Mouse (Mus musculus) thymus, postnatal 0 days (tissue): ENCODE data around the gene Nfkb2. TPM values are rescaled to one million over a fixed set of nuclear protein-coding genes. Genes with fewer than 3 reads are reported as not detected.

ENCODE experiments used
- DNase-seq: peaks from one replicate; pipeline ENCODE4 v3.0.0-alpha.2; 2015; ENCODE audit warnings: low spot score
- microRNA counts: library from miRNA; unstranded; fragments of <30 nt; microRNA quantifications from one replicate; lab custom pipeline; 2015
- microRNA-seq: library from miRNA; unstranded; fragments of <30 nt; microRNA quantifications from one replicate; pipeline ENCODE4, GENCODE M21; 2016; ENCODE audit warnings: borderline number of aligned reads
- polyA plus RNA-seq: library from polyadenylated mRNA; unstranded; fragments of >200 nt; fragmentation: Nextera tagmentation; extraction: Ambion mirVana; gene quantifications from 2 replicates; pipeline ENCODE4 v1.2.1, GENCODE M21; 2015

Nfkb2 gene
- polyA plus RNA-seq, 1 experiment from 2014 or later: 29.1 TPM

DNA sequence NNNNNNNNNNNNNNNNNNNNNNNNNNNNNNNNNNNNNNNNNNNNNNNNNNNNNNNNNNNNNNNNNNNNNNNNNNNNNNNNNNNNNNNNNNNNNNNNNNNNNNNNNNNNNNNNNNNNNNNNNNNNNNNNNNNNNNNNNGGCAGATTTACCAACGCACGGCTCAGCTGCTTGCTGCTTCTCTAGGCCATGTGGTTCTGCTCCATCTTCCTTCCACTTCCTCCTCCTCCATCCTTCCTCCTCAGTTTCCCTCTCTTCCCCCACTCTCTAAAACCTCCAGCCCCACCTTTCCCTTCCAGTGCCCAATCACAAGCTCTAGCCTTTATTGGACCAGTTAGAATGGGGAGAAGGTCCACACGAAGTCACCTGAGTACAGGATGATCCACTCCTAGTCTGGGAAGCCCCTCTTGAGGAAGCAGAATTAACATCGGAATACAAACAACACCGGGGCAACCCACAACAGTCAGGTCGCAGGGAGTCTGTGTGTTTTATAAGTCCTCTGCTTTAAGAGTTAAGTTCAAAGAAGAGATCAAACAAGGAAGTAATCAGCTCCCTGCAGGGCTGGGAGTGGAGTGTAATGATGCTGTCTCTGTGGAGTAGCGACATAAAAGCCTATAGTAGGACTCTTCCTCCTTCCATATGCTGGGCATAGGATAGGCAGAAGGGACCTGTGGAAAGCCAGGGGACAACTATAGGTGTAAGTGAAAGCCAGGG lies 40.7 kb downstream of the Nfkb2 start:
- no peak for DNase-seq

DNA sequence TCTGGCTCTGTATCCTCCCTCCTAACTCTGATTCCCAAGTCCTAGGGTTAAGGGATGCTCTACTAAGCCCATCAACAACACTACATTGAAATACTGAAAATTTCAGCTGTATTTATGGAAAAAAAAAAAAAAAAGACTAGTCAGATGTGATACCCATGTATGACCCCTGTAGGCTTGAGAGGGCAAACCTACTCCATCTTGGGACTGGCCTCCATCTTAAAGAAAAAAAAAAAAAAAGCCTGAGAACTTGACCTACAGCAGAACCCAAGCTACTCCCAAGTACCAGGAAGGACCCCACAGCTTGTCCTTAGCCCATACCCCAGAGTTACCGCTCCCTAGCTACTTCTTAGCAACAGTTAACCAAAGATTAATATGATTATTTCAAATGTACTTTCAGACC lies 43.0 kb downstream of the Nfkb2 start:
- no peak for DNase-seq

DNA sequence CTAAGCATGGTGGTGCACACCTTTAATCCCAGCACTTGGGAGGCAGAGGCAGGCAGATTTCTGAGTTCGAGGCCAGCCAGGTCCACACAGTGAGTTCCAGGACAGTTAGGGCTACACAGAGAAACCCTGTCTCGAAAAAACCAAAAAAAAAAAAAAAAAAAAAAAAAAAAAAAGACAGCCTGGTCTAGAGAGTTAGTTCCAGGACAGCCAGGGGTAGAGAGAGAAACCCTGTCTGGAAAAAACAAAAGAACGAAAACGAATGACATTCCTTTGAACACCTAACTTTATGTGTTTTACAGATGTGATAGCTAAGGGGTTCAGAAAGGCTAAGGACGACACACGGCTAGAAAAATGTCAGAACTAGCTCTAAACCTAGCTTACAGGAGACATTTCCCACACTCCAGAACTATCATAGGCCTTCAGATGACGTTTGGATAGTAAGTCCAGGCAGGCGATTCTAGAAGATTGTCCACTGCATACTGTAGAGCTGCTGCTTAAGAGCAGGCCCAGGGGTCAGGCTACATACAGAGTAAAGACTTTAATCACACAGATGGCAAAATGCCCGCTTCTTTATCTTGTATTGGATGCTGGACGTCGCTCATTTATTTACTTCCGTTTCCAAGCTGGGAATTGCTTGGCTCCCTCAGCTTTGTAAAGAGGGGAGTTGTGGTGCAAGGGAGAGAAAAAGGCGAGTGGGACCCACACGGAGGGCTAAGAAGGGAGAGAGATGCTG lies 44.0 kb downstream of the Nfkb2 start:
- DNase-seq: no peak

DNA sequence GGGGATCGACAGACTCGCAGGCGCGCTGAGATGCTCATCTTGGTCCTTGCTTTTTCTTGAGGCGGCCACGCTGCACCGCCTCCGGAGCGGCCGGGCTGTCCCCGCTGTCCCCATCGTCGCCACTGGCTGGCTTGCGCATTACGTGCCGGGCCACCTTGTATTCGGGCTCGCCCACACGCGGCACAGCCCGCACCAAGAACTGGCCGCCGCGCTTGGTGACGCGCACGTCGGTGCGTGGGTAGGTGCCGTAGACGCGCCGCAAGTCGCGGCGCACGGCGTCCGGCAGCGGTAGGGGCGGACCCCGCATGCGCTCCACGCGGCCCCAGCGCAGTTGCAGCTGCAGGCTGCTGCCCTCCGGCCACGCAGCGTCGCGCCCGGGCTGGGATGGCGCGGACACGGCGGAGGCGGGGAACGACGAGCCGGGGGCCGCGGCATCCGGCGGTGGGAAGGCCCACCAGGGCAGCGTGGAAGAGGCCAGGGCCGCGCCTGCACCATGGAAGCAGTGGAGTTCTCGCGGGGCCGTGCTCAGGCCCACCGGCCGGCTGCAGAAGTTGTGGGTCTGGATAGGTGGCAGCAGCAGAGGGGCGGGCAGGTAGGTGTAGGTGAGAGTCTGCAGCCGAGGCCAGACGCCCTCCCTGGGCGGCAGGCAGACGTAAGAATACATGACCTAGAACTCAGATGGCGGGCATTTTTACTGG lies 44.8 kb downstream of the Nfkb2 start:
- peak; percentile 45 for DNase-seq

DNA sequence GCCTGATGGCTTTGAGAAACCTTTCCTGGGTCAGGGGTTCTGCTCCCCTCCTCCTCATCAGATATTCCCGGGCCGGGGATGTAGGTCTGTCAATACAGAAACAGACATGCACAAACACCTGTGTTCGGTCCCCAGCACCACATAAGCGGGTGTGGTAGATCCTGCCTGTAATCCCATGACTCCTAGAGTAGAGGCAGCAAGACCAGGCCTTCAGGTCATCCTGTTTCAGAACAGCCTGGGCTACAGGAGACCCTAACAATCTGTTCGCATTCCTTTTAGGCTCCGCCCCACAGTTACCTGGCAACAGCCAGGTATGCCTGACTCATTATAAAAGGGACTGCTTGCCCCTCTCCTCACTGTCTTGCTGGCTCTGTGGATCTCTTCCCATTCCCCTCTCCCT lies 45.4 kb downstream of the Nfkb2 start:
- no peak for DNase-seq

DNA sequence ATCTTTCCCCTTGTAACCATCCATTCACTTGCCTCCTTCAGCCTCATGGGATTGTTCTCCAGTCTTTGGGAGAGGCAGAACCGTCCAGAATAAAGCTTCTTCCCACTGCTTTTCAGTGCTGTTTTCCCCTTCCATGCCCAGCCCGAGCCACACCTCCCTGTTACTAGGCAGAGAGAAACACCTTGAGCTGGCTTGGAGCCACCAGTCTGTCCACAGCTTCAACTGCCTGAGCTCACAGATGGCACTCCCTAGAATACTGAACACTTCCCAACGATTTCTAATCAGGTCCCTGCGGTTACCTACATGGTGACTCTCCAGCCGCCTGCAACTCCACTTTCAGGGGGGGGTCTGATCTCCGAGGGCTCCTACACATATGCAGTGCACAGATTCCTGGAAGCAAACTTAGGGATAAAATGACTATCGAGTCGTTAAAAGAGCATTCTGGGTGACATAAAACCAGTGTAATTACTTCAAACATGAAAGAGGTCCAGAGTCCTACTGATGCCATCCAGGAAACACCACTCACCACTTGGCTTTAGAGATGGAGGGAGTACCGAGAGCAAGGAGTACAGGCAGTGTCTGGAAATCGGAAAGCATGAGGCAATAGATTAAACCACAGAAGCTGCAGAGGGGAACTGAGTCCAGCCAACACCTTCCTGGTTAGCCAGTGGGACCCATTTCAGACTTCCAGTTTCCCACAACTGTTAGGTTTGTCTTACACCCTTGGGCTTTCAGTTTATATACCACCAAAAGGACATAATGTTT lies 46.2 kb downstream of the Nfkb2 start, which contains the start of gene 2310034G01Rik:
2310034G01Rik (minus strand) TSS at position 135 of the 765 bp plus-strand sequence.
- DNase-seq: no peak

DNA sequence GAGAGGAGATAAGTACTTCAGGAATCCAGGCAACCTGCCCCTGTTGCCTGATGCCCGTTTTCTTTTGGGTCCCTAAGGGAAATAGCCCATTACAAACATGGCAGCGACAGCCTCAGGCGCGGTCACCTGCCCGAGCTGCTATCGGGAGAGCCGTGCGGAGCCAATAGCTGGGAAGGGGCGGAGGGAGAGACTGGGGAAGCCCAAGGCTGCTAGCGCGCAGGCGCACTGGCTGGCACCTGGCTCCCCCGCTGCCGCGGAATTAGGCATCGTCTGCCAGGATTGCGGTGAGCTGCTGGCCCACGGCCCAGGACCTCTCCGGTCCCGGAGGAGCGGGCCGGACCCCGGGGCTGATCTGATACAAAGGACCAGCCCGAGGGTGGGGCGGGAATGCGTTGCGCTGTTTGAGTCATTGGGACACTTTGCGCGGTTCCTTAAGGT lies 52.6 kb downstream of the Nfkb2 start:
- DNase-seq: peak; percentile 87

DNA sequence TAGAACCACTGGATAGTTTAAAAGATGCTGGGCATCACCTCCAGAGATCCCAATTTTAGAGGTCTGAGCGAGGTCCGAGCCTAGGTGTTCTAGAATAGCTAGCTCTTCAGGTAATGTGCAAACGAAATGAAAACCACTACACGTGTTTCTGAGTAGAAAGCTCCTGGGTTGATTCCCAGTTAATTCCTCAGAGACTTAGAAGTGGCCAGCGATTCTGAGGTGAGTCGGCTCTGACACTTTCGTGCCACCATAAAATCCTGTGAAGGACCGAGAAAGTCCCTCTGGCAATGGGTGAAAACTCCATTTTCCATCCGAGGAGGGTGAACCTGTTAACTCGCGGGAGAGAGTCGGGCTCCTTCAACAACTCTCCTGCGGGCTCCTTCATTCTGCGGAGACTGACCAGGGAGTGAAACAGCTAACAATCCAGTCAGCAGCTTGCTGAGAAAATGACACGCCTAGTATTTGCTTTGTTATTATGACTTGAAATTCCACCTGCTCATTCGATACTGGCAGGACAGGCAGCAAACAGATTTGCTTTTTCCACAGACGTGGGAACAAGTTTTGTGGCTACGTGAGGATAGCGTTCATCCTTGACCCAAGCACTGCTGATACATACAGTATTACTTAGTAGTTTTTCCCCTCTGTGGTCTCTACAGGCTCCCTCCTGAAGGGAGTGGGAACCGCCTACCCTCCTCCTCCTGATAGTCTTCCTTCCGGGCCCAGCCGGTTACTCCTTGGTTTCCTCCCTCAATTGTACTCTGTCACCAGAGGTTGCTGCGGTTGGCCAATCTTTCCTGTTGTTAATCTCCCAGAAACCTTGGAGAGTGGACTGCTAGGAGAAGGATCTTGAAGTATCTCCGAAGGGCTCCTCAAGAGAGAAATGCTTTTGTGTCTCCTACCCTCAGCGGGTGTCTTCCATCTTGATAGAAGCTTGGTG lies 53.5 kb downstream of the Nfkb2 start:
- peak; percentile 18 for DNase-seq

DNA sequence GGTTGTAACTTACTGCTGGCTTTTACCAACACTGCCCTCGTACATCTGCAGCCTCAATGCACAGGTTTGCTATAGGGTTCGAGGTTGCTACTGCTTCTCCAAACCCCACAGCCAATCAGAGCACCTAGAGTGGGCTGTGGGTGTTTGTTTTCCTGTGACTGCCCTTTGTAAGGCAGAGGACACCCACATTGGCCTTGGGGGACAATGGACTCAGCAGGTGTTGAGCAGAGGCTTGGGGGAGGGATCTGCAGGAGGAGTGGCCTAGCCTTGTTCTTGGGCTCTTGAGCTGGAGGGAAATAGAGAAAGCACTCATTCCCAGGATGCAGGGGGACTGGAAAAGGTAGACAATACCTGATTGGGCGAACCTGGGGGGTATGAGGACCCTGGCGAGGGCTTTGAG lies 54.3 kb downstream of the Nfkb2 start:
- DNase-seq: no peak

MicroRNAs within 50 kb of the gene (microRNA counts, 519-probe panel; counts per million panel counts)
- 473 counts per million, percentile 71 among the panel's probes with 10 or more counts for microRNA mmu-miR-146b (lab: Ali Mortazavi, UCI)

Small RNA genes lying within 50 kb of the gene (microRNA-seq; reads per million reads assigned to microRNA genes)
- 2.1 reads per million for gene Mir146b

Other genes with a start within 250 kb of the Nfkb2 start
- 90.2 and 102 TPM in 2 replicates for gene Nolc1, start 228.5 kb upstream of the Nfkb2 start, polyA plus RNA-seq
- 0.08 and 0.26 TPM in 2 replicates for gene Elovl3, start 172.4 kb upstream of the Nfkb2 start, polyA plus RNA-seq
- gene Pitx3, start 156.0 kb upstream of the Nfkb2 start, polyA plus RNA-seq: not detected in 2 replicates
- gene Gbf1, start 151.8 kb upstream of the Nfkb2 start, polyA plus RNA-seq: 28.6 and 28.7 TPM in 2 replicates
- gene Psd, start 22.8 kb downstream of the Nfkb2 start, polyA plus RNA-seq: 4.6 and 5.3 TPM in 2 replicates
- 8.3 and 9.1 TPM in 2 replicates for gene Fbxl15, start 23.9 kb downstream of the Nfkb2 start, polyA plus RNA-seq
- 152 and 155 TPM in 2 replicates for gene Cuedc2, start 34.4 kb downstream of the Nfkb2 start, polyA plus RNA-seq
- gene Mfsd13a, start 36.8 kb downstream of the Nfkb2 start, polyA plus RNA-seq: 7.5 and 8.1 TPM in 2 replicates
- gene 2310034G01Rik, start 46.0 kb downstream of the Nfkb2 start, polyA plus RNA-seq: 1.1 and 1.5 TPM in 2 replicates
- 132 and 141 TPM in 2 replicates for gene Actr1a, start 91.4 kb downstream of the Nfkb2 start, polyA plus RNA-seq
- gene Sufu, start 92.6 kb downstream of the Nfkb2 start, polyA plus RNA-seq: 20.7 and 21.0 TPM in 2 replicates
- 20.4 and 23.6 TPM in 2 replicates for gene Trim8, start 197.4 kb downstream of the Nfkb2 start, polyA plus RNA-seq